Mouse (Mus musculus) urinary bladder, adult 18-20 months (tissue): ENCODE measurements around the gene Fgfr2.
A peak's percentile ranks its signal among the peaks of the same experiment; 100 is the strongest.

Experiments
- DNase-seq, 2 experiments: peaks; one replicate each; pipeline ENCODE4 v3.0.0; 2022; ENCODE audit warnings: low spot score in 2 of 2, mixed read lengths in 2 of 2

Gene Fgfr2

DNA sequence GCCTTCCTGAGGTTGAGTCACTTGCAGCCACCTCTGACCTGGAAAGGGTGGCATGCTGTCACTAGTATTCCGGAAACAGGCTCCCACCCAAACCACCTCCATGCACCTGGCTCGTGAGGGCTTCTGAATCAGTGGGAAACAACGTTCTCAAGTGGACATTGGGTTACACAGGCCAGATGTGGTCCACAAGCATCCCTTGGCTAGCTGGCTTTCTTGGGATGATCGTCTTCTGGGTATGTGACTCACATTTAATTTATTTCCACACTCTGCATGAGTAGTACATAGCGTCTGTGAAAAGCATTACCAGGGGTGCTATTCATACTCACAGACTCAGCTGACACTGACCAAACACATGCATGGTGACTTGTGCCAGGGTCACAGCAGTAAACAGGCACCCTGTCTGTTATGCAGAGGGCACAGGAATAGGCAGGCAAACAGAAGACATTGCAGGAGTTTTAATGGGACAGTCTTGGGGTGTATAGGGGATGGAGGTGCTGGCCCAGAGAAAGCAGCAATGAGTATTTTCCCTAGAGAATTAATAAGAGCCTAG is 2340.6 kb downstream of the Fgfr2 start:
- no peak for DNase-seq

DNA sequence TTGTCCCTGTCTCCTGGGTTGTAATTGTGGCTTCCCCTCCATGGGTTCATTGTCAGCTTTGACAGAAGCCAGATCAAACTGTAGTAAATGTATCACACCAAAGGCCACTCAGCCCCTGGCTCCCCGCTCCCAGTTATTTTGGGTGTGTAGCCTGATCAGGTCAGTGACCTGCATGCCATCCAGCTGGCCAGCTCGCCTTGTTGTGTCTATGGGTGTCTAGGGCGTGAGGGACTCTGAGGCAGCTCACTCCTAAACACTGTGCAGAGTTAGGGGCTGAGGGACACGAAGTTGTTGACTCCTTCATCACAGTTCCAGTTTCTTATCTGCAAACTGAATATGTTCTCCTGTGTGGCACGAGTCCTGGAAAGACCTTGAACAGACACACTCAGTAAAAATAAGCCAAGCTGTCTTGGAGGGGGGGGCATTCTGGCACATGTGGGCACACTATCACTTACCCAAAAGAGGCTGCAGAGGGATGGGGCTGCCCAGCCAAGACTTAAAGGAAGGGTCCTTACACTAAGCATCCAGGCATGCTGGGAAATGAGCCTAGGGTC is 2342.2 kb downstream of the Fgfr2 start:
- DNase-seq: no peak

DNA sequence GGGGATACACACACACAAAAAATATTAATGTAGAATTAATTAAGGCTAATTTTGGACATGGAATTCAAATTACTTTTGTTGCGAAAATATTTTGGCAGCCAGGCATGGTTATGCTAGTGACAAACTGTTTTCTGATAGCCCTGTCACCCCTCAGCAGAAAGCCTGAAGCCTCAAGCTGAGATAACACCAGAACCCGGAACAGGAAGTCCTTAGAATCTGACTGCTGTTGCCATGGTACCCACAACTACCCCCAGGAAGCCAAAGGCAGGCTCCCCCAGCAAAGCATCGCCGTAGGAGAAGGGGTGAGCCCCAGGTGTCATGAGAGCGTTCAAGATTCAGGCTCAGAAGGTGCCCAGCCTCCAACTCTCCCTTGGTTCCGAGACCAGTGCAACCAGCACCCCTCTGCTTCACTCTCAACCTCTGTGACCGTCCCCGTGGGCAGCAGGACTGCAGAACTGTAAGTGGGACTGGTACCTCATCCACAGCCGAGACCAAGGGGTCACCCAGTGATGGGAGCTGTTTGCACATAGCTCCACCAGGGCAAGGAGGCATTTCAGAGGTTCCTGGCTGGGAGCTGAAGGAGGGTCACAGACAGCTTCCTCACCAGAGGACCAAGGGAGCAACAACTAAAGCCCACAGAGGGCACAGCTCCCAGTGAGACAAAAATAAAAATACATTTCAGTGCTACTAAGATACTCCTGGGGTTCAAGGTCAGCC is 2349.1 kb downstream of the Fgfr2 start, which contains the start of gene Btbd16:
Btbd16 (plus strand) TSS at position 156 of the 717 bp plus-strand sequence.
- no peak for DNase-seq

DNA sequence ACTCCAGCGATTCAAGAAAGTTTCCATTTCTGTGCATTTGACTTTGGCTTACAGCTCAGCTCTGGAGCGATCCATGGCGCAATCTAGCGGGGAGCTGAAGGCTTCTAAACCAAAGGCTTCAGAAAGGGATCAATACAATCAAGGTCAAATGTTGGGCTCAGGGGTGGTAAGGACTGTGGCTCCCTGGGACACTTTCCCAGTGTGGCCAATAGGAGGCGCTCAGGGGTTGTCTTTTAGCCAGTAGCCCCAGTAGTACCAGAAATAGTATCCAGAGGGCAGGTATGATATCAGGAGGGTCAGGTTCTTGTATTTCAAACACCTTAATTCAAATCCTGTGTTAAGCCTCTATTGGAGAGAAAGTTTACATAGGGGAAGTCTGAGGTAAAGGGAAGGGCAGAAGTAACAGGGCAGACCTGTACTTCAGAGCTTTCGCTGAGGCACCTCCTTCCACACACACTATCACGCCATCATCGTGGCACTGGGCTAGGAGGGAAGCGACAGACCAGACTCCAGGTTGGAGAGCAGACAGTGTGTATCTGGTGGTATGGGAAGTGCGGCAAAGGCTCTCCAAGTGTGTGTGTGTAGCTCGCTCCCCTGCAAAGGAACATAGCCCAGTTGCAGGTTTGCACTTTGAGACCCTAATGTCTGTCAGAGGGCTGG is 2349.8 kb downstream of the Fgfr2 start:
- peak in 1 of 2 experiments; percentile 39 for DNase-seq

DNA sequence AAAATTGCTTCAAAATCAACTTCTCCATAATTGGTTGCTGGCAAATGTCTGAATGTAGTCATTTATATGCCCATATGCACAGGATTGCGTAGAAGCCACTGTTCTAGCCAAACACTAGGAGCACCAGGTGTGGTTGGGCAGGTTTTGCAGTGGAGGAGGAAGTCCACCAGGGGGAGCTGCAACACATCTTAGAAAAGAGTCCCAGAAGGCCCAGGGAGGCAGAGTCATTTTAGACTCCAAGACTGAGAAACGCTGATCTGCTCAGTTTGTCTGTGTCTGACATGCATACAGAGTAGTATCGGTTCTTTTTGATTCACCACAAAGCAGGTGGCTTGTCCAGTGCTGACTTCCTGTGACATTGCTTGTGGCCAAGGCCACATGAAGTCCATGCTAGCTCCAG is 2352.4 kb downstream of the Fgfr2 start:
- peak; percentile 58 to 67 for DNase-seq

DNA sequence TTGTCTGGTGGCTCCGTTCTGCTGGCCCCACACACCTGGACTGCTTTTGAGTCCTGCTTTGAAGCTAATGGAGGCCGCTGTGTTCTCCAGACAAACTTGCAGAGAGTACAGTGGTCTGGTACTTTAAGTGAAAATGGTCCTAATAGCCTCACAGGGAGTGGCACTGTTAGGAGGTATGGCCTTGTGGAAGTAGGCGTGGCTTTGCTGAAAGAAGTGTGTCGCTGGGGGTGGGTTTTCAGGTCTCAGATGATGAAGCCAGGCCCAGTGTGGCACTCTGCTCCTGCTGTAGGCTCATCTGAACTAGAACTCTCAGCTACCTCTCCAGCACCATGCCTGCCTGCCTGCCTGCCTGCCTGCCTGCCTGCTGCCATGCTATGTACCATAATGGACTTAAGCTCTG is 2355.0 kb downstream of the Fgfr2 start:
- DNase-seq: no peak

DNA sequence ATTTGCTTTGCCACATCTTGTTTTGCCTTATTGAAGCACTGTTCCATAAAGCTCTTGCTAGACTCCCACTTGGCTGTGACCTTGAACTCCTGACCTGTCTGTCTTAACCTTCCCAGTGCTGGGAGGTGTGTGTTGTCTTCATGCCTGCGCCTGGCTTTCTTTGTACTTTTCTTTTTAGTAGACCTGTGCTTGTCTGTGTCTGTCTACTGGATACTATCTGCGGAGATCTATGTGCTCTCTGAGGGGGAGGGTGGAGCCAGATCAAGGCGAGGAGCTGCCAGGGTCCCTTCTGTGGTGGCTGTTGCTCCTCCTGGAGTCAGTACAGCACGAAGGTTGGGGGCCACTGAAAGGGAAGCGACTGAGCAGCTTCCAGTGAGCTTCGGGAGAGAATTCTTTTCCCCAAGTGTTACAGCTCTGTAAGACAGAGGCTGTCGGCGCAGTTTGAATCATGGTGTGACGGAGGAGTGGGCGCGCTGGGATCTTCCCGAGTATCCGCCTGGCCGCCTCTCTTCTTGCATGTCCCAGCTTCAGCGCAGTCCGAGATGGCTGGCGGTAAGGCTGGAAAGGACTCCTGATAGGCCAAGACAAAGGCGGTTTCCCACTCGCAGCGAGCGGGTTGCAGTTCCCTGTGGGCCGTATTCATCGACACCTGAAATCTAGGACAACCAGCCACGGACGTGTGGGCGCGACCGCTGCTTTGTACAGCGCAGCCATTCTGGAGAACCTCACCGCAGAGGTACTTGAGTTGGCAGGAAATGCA is 2356.6 kb downstream of the Fgfr2 start:
- DNase-seq: no peak

DNA sequence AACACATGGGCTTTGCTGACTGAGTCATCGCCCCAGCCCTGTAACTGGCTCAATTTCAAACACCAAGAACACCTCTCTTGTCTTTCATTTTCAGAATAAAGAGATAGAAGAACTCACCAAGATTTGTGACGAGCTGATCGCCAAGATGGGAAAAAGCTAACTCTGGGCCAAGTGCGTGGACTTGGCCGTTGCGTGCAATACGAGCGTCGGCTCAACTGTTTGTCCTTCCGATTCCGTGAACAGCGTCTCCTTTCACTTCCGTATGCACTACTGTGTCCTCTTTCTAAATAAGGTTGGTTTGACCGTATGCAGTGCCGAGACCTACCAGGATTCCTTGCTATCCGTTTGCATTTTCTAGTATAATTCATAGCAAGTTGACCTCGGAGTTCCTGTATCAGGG is 2359.0 kb downstream of the Fgfr2 start:
- DNase-seq: no peak

DNA sequence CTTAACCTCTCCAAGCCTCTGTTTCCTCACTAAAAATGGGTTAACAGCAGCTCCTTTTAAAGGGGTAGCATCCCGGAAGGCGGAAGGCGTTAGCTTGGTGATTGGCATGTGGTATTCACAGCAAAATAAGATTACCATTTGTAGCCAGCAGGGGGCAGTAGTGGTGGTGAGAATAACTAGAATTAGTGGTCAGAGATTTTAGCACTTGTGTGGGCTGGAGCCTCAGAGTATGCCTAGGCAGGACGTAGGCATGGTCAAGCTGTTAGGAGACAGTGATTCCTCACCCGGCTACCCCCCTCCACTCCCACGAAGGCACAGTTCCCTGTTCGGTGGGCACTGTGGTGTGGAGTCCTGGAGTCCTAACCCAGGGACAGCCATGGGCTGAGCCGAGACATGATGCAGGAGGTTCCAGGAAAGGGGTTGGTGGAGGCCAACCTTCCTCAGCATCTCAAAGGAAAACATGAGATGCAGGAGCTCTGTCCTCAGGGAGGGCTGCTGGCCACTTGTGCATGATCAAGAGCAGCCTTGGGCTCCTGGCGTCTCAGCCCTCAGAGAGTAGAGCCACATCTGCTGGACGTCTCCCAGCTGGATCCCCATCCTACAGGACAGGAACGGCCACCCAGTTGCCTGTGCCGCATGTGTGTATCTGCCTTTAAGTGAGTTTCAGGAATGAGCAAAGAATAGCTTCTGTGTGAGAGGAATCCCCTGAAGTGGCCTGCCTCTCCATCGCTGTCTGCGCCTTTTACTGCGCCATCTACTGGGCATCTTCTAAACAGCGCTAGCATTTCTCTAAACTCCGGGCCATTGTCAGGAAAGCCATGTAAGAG is 2360.9 kb downstream of the Fgfr2 start:
- DNase-seq: peak; percentile 27 to 31

DNA sequence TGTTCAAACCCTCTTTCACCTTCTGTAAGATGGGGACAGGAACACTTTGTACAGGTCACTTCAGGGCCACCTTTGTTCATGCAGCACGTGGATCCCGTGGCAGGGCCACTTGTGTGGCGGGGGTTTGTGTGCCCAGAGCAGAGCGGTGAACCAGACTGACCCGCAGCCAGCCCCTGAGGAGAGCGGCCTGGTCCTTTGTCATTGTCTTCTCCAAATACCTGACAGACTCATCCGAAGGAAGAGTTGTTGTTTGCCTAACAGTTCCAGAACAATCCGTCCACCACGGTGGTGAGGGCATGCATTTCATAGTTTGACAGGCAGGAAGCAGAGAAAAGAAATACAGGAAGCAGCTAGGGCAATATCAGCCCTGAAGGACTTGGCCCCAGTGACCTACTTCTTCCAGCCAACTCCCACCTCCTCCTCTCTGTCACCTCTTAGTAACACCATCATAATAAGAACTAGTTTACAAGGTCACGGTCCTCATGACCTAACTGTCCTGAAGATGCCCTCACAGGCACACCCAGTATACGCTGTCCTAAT is 2365.8 kb downstream of the Fgfr2 start:
- no peak for DNase-seq

DNA sequence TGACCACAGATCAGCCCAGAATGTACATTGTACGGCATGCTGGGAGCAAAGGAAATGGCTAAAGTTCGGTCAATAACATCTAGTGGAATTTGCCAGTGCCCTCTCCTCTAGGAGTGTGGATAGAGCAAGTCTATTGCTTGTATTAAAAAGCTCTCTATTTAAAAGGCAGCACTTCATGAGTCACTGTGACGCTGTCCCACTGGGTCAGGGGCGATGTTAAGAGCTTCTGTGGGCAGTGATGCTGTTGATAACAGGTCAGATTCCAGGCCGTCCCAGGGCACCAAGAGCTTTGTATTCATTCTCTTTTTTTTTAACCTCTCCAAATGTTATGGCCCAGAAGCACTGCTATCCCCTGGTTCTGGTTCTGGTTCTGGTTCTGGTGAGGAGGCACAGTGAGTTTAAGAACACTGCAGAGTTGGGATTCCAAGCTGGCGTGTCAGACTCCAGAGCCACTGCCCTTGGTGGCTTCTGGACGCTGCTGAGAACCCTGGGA is 2366.8 kb downstream of the Fgfr2 start:
- no peak for DNase-seq

DNA sequence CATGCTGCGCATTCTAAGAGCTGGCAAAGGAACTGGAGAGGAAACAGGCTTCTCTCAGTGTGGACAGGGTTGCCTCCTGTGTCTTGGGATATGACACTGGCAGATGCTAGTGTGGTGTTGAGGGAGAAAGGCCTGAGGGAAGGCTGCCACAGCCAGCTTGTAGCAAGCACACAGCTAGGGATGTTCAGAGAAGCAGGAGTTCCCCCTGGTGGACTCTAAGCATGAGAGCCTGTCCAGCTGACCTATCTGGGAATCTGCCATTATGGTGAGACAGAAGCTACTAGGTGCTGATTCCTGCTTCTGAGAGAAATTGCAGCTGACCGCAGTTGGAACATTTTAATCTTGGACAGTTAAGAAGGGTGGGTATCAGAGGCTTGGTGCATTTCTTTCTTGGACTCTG is 2368.4 kb downstream of the Fgfr2 start:
- no peak for DNase-seq

DNA sequence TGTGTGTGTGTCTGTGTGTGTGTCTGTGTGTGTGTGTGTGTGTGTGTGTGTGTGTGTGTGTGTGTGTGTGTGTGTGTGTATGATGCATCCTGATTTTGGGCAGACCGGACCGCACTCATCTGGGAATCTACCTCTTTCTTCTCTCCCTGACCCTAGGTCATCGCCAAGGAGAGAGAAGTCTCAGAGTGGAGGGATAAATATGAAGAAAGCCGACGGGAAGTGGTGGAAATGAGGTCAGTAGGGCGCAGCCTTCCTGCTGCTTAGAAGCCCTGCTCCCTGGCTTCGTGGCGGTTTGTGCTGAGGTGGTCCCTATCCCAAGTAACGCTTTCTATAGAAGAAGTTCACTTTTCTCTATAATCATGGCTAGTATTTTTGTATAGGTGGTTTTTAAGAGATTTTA is 2371.5 kb downstream of the Fgfr2 start:
- no peak for DNase-seq

DNA sequence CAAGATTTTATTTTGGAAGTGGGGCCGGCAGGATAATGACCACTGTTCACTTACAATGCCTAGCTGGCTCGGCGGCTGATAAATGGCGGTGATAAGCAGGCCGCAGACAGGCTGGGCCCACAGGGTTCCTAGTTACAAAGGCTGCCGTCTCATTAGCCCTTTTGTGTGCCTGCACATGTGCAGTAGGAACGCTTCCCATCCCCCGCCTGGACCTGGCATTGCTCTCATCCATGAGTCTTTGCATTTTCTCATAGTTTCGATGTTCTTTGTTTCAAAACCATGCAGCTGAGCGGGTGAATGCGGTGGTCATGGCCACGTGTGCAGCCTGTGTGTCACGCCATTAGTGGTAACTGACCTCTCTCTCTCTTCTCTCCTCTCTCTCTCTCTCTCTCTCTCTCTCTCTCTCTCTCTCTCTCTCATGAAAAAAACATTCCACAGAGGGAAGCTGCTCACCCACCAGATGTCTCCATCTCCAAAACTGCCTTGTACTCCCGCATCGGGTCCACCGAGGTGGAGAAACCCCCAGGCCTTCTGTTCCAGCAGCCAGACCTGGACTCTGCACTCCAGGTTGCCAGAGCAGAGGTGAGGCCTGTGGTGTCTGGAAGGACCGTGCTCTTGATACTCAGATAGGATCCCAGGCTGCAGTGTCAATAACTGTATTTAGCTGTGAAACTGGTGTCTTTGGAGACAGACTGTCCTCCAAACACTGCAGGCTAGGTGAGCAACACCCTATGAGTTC is 2372.2 kb downstream of the Fgfr2 start:
- DNase-seq: no peak

DNA sequence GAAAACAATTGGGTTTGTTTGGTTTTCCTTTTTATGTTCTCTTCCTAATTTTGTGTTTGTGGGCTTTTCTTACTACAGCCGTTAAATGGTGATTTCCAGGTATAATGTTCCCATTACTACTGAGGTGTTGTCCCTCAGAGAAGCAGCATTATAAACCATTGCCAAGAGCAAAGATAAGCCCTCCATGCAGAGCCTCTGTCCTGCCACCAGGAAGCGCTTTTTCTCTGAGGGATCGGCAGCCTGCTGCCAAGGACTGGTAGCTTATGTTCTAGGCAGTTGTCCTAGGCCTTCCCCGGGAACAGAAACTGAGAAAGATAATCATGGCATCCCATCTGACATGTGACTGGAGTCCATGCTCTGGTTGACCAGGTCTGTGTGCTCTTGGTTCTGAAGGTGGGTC is 2374.0 kb downstream of the Fgfr2 start:
- DNase-seq: no peak

DNA sequence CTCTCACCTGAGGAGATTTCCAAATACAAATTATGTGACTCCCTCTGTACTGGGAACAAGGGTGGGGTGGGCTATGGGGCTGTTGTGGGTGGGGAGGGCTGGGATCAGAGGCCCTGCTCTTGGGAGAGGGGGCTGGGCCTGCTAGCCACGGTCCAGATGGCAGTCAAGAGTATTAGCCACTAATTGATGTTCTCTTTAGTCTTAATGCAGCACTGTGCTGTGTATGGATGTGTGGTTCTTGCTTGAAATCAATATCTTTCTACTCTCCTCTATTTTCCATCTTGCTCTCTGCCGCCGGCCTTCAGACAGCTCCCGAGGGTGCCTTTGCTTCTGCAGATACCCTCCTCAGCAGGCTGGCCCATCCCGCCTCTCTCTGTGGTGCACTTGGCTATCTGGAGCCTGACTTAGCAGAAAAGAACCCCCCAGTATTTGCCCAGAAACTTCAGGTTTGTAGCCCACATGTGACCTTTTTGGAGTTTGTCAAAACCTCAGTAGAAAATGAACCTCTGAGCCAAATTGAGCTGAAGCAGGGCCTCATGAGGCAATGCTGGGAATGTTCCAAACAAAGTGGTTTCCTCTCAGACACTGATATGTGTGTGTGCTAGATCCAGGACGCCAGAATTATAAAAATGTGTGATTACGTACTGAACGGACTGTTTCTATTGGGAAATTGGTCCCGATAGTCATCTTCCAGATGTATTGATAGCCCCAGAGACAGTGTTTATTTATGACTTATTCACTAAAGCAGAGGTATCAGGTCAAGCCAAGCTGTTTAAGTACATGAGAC is 2379.7 kb downstream of the Fgfr2 start:
- no peak for DNase-seq

DNA sequence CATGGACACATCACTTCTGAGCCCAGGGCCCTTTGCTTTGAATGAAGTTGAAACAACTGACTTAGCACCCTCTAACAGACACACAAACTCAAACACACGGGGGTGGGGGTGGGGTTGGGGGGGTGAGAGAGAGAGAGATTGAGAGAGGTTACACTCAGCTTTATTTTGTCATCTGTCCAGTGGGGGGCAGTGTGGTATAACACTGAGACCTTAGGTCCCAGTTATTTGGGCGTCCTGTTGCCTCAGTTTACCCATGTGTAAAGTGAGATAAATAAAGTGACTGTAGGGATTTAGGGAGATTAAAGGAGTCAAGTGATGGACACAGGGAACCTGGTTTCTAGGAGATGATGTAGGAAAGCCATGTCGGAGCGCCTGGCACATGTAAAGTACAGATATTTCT is 2382.1 kb downstream of the Fgfr2 start:
- no peak for DNase-seq

DNA sequence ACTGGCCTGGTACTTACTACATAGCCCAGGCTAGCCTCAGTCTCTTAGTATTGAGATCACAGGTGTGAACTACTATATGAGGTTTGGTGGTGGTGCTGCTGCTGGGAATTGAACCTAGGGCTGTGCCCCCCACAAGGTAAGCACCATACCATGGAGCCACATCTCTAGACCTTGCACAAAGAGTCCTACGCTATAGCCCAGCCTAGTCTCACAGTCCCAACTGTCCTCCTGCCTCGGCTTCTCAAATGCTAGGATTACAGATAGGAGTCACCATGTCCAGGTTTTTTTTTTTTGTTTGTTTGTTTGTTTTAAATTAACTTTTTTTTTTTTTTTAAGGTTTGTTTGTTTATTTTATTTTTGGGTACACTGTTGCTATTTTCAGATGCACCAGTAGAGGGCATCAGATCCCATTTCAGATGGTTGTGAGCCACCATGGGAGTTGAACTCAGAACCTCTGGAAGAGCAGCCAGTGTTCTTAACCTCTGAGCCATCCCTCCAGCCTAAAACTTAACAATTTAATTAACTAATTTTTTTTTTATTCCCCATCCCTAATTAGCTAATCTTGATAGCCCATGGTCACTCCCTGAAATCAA is 2388.9 kb downstream of the Fgfr2 start:
- no peak for DNase-seq

DNA sequence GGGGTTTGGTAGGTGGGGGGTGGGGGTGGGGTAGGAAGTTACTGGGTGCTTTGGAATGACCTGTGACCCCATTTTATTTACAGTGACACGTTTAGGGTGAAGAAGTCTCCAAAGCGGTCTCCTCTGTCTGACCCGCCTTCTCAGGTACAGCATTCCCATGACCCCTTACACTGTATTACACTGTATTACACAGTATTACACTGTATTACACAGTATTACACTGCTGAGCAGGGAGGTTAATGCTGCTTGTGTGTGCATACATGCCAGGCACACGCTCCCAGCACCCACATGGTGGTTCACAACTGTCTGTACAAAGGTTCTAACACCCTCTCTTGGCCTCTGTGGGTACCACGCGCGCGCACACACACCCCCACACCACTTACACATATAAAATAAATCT is 2389.7 kb downstream of the Fgfr2 start:
- DNase-seq: no peak
